8 mouse cellular contexts compared by ENCODE assay signal in genomic region chr9:77753853-77754727, GRCm38 (mm10). TPM values are rescaled to one million over a fixed set of nuclear protein-coding genes. Genes with fewer than 3 reads are reported as not detected.
DNase-seq lines count a peak whose midpoint lies in the region; ATAC-seq and TF ChIP-seq lines count a peak whose summit lies in the region.

TSS of gene Gclc (plus strand) at chr9:77754535.

- peaks cover 31% of the 10 kb centered on the region for H3K4me1 ChIP-seq in embryonic facial prominence, embryonic 10.5 days
- H3K4me1 ChIP-seq in intestine, postnatal 0 days (replicated peaks; ENCODE audit: control insufficient read depth, insufficient read depth, low read length), result no peaks in the 10 kb centered on the region
- H3K4me1 ChIP-seq in midbrain, embryonic 10.5 days, result peaks cover 35% of the 10 kb centered on the region

- peak; percentile 83 for ATAC-seq in intestine, postnatal 0 days

- peak within 1 kb of the TSS; percentile 86 for H3K9ac ChIP-seq in intestine, postnatal 0 days (ENCODE audit: low read depth, low read length)

- peak within 1 kb of the TSS; percentile 98 for H3K4me2 ChIP-seq in intestine, postnatal 0 days (replicated peaks; ENCODE audit: low read depth)

- peak; percentile 95 for DNase-seq in adrenal gland, postnatal 10 days
- DNase-seq in embryonic facial prominence, embryonic 10.5 days (ENCODE audit: low spot score), result peak; percentile 94
- DNase-seq in gonadal fat pad, adult 2 months (ENCODE audit: low read depth), result no peak
- peak; percentile 90 to 93 for DNase-seq in left cerebral cortex, postnatal 36 days (ENCODE audit: low spot score in 2 of 2)
- peak; percentile 93 for DNase-seq in midbrain, embryonic 10.5 days (ENCODE audit: low spot score)
- peak; percentile 83 to 85 for DNase-seq in right cerebral cortex, postnatal 36 days (ENCODE audit: low spot score in 2 of 2)
- peak; percentile 85 to 90 for DNase-seq in urinary bladder, postnatal 4 days (ENCODE audit: low spot score in 2 of 2)

- 0 out of 2 replicates have a peak, but pooled peaks cover 5% of the 10 kb centered on the region for H3K27me3 ChIP-seq in embryonic facial prominence, embryonic 10.5 days (replicated peaks; ENCODE audit: low read depth, poor library complexity, severe bottlenecking)
- no peaks in the 10 kb centered on the region for H3K27me3 ChIP-seq in intestine, postnatal 0 days (replicated peaks; ENCODE audit: control insufficient read depth, insufficient read depth, low read length)
- H3K27me3 ChIP-seq in midbrain, embryonic 10.5 days (ENCODE audit: low read depth, poor library complexity, severe bottlenecking), result peaks cover 9% of the 10 kb centered on the region; the same call in 1 of the 2 replicates

- 8% methylated on average over 54 of the region's 54 CpGs for WGBS in embryonic facial prominence, embryonic 10.5 days
- 7% methylated on average over 54 of the region's 54 CpGs for WGBS in intestine, postnatal 0 days
- WGBS in midbrain, embryonic 10.5 days, result 8% methylated on average over 47 of the region's 54 CpGs

- peaks cover 11% of the 10 kb centered on the region; the same call in 1 of the 2 replicates for H3K36me3 ChIP-seq in embryonic facial prominence, embryonic 10.5 days (replicated peaks)
- H3K36me3 ChIP-seq in intestine, postnatal 0 days (ENCODE audit: control insufficient read depth, insufficient read depth), result no peaks in the 10 kb centered on the region
- H3K36me3 ChIP-seq in midbrain, embryonic 10.5 days, result peaks cover 3% of the 10 kb centered on the region; the same call in 1 of the 2 replicates

- no peaks in the 10 kb centered on the region for H3K9me3 ChIP-seq in embryonic facial prominence, embryonic 10.5 days
- H3K9me3 ChIP-seq in intestine, postnatal 0 days (ENCODE audit: control insufficient read depth), result no peaks in the 10 kb centered on the region
- no peaks in the 10 kb centered on the region for H3K9me3 ChIP-seq in midbrain, embryonic 10.5 days (replicated peaks)

- H3K27ac ChIP-seq in embryonic facial prominence, embryonic 10.5 days (replicated peaks), result peak within 1 kb of the TSS; percentile 93
- peak within 1 kb of the TSS; percentile 88 for H3K27ac ChIP-seq in intestine, postnatal 0 days (ENCODE audit: low read depth, low read length)
- H3K27ac ChIP-seq in midbrain, embryonic 10.5 days (replicated peaks), result peak within 1 kb of the TSS; percentile 94

- H3K4me3 ChIP-seq in embryonic facial prominence, embryonic 10.5 days, result peak within 1 kb of the TSS; percentile 81
- H3K4me3 ChIP-seq in intestine, postnatal 0 days (ENCODE audit: low read depth, low read length), result peak within 1 kb of the TSS; percentile 80
- H3K4me3 ChIP-seq in midbrain, embryonic 10.5 days, result peak within 1 kb of the TSS; percentile 82

- TF ChIP-seq CTCF in intestine, postnatal 0 days (IDR thresholded peaks at IDR 0.05; ENCODE audit: low read depth), result no peak

- intact Hi-C loops in left cerebral cortex, postnatal 36 days (cut with DNase I), result loop anchor here (2.0 to 10.0 kb wide), 3 partner anchors 99 to 207 kb away; no protein-coding TSS in a partner anchor

RNA-seq across cellular contexts. Expression of gene Gclc, which starts in this region (rescaled TPM):
- 10 to 100 TPM; 41.3 to 56.4 TPM for total RNA-seq in adrenal gland, postnatal 10 days (2021)
- 14.5 and 17.5 TPM in 2 replicates for polyA plus RNA-seq in embryonic facial prominence, embryonic 10.5 days (2016; fragmentation: Nextera tagmentation; extraction: Ambion mirVana)
- polyA plus RNA-seq in gonadal fat pad, adult 2 months (2012; rRNA removed), result 23.8 and 26.5 TPM in 2 replicates
- 12.9 and 19.6 TPM in 2 replicates for polyA plus RNA-seq in intestine, postnatal 0 days (2015; fragmentation: Nextera tagmentation; extraction: Ambion mirVana)
- 10 to 100 TPM; 43.3 to 44.6 TPM for total RNA-seq in left cerebral cortex, postnatal 36 days (2021)
- polyA plus RNA-seq in midbrain, embryonic 10.5 days (2016; fragmentation: Nextera tagmentation; extraction: Ambion mirVana), result 15.5 and 17.1 TPM in 2 replicates
